Mouse (Mus musculus) stomach, adult 2 months (tissue): ENCODE measurements around the gene Kazn. TPM values are rescaled to one million over a fixed set of nuclear protein-coding genes. Genes with fewer than 3 reads are reported as not detected.

Experiments used
- polyA plus RNA-seq: library from polyadenylated mRNA; depleted of rRNA; stranded (reverse); fragments of >200 nt; gene quantifications from 2 replicates; pipeline ENCODE4 v1.2.3, GENCODE M21; 2012; rRNA removed

Gene Kazn
- 10.3 and 19.2 TPM in 2 replicates for polyA plus RNA-seq

GRCm38 (mm10) chr4:142239240-142240126 is at the start of gene Kazn:
Gene Kazn (minus strand): TSS chr4:142239401.

GRCm38 (mm10) chr4:142084131-142084899 is 154.9 kb downstream of the Kazn start, which contains the start of gene Tmem51:
Gene Tmem51 (minus strand): TSS chr4:142084304.

Other genes with a start within 250 kb of the Kazn start
- 0.45 and 0.88 TPM in 2 replicates for gene Fhad1, start 224.3 kb downstream of the Kazn start, polyA plus RNA-seq
- gene Tmem51, start 155.1 kb downstream of the Kazn start, polyA plus RNA-seq, result 53.1 and 59.3 TPM in 2 replicates